Mouse (Mus musculus): ENCODE results near the gene Calu.
"Not testable (repeated sequence)": the region's sequence is repeated elsewhere in the genome, so short reads cannot be mapped to it uniquely, and the experiment has no call there.

The Calu gene

DNA sequence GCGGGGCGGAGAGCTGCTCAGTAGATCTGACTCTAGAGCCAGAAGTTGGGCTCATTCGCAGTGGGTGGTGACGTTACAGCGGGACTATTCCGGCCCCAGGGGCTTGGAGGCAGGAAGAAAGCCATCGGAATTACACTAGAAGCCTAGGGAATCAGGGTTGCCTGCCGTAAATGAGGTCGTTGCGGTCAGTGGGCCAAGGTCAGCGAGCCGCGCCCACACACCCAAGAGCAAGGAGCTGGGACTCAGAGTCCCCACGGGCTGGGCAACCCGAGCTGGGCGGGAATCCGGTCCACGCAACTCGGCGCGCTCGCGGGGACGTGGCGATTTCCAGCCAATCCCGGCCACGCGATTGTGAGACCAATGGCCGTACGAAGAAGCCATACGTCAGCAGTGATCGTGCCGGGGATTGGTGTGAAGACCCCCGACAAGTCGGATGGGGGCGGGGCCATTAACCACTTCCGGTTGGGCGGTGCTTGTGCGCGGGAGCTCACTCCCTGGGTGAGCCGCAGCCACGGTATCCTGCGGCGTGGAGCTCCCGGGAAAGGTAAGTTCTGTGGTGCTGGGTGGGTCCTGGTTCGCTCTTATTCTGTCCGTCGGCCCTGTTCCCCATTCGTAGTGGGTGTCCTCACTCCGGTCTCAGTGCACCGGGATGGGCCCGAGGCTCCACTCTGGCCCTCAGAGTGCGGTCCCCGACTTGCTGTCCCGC lies at the start of gene Calu:
TSS of gene Calu (plus strand) at position 405 of the 706 bp plus-strand sequence.
- DNase-seq, result peak; percentile 99

DNA sequence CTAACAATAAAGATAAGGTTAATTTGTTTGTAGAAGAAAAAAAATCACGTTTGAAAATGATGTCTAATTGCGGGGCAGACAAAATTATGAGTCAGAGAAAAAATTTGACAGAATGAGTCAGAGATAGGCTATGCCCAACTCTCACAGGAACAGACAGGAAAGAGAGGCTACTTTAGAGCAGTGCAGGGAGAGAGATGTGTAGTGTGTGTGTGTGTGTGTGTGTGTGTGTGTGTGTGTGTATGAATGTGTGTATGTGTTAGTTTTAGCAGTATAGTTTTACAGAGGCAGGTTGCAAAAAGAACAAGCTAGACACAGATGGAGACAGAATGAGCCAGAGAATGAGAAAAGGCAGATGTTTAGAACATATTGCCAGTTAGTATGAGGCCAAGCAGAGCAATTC lies 48.8 kb upstream of the Calu start:
- no peak for DNase-seq

DNA sequence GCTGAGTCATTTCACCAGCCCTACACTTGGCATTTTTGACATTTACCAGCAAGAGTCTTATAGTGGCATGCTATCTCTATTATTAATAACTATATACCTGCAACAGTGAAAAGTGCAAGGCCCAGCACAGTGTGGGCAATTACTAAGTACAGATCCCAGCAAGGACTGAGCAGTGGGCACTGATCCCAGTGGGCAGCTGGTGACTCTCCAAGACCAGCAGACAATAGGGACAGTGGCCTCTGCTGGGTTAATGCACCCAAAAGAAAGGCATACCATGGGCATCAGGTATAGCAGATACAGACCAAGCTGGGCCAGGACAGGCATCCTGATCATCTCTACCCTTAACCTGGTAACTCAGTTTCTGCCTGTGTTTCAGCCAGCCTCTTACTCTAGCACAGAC lies 44.6 kb upstream of the Calu start:
- no peak for DNase-seq

DNA sequence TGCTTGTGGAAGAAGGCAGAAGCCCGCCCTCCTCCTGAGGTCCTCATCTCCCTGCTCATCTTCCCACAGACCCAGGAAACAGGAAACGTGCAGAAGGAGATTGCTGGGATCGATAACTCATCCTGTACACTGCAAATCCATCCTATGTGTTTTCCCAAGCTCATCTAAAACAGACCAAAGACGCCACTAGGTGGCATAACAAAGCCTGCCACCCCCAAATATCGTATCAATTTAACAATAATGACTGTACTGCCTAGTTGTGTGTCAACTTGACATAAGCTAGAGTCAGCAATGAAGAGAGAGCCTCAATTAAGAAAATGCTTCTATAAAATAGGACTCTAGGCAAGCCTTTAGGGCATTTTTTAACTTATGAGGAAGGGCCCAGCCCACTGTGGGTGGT lies 44.1 kb upstream of the Calu start:
- no peak for DNase-seq

DNA sequence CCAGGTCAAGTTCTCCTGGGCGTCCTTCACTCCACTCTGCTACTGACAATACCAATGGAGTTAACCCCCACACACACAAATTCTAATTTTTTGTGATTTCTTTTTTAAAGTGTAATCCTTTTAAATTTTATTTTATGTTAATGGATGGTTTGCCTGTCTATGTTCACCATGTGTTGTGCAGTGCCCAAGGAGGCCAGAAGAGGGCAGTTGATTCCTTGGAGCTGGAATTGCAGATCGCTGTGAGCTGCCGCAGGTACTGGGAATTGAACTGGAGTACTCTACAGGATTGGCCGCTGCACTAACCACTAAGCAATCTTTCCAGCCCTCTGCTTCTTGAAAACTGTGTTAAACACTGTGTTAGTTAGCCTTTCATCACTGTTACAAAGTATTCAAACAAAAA lies 42.4 kb upstream of the Calu start:
- no peak for DNase-seq

DNA sequence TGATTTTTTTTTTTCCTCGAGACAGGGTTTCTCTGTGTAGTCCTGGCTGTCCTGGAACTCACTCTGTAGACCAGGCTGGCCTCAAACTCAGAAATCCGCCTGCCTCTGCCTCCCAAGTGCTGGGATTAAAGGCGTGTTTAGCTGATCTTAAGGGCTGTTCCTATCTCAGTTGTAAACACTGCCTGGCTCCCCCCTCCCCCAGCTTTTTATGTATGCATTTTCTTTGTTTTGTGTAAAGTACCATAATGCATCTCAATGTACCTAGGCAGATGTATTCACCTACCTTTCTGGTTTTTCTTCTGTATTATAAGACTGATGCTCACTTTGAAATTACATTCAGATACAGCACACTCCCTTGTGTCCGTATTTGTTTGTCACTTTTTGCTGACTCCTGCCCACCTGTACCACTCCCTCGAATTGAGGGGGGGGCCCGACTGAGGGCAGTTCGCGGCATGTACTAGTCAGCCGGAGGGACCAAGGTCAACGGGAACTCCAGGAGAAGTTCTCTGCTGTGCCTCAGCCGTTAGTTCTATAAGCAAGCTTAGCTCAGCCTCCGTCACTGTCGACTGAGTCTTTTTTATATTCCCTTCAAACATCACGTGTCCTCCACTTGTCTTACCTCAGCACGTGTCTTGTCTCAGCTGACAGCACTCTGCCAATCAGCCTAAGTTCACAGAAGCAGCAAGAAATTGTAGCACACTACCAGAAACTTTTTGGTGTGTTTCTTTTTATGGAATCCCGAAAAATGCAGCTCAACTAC lies 38.8 kb upstream of the Calu start:
- DNase-seq, result no peak

DNA sequence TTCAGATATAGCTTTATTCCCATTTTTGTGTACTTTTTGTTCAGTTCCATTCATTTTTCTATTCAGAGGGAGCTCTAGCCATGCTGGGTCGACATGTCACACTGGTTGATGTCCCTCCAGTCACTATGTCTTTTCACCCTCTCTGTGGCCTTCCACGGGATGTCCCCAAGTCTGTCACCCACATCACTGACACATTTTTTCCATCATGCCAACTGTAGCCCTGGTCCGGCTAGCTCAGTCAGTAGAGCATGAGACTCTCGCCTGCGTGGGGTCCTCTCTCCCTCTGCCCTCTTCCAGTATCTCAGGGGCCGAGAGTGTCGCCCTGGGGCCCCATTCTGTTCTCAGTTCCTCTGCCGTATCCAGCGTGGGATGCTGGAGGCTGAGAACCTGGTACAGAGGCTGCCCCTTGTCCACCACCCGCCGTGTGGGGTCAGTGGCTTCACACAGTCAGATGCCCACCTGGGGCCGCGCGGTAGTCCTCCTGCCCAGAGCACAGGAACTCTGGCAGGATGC lies 34.1 kb upstream of the Calu start:
- DNase-seq, result no peak

DNA sequence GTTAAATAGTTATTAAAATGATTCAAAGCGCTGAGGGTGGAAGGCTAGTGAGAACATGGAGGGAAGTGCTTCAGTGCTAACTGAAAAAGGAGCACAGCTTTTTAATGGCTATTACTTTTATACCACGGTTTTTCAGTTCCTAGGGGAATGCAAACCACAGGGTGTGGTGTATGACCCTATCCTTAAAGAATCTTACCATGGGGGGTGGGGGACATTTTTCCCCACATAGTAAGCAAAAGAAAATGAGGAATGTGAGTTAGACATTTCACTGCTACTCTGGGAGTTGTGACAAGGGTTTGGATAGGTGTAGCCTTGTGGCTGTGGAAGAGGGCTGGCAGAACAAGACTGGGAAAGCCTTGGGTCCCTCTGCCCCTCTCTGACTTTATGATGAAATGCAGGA lies 30.6 kb upstream of the Calu start:
- DNase-seq, result no peak

DNA sequence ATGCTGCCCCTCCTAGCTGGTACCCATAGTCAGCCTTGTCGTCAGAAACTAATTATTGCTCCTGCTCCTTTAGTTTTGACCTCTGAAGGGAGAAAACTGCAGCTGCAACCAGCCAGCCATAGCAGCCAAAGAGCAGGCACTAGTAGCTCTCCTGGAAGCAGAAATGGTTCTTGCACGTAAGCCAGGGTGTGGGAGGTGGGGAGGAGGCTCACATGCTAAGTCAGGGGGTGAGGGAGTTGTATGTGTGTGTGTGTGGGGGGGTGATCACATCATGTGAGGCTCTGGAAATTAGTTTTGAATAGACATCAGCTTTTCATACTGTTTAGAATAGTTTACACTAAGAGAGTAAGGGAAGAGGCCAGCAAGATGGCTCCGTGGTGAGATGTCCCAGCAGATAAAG lies 29.9 kb upstream of the Calu start:
- DNase-seq, result no peak

DNA sequence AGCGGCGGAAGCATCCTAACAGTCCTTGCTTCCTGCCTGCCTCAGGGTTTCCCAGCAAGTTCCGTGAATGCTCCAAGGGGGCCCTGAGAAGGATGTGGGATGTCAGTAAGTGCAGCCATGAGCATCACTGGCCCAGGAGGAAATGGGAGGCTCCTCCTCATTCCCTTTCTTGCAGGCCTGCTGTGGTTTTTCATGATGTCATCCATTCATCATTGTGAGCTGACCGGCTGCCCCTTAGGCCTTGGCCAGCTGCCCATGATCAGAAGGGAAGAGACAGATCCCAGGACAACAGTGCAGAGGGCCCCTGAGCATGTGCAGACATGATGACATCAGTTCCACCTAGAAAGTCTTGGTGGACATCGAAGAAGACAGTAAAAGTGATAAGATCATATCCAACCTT lies 29.0 kb upstream of the Calu start, which contains the start of gene Fam71f1:
TSS of gene Fam71f1 (plus strand) at position 262 of the 400 bp plus-strand sequence.
- DNase-seq, result no peak

DNA sequence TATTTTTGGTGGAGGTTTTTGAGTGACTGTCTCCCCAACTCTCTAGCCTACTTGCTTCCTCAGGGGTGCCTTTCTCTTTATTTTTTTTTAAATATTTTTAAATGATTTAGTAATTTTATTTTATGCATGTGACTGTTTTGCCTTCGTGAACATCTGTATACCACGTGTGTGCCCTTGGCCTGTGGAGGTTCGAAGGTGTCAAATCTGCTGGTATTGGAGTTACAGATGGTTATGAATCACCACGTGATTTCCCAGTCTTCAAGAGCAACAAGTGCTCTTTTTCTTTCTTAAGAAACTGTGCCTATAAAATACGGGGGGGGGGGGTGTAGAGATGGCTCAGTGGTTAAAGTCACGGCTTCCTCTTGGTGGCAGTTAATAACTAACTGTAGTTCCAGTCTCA lies 26.3 kb upstream of the Calu start:
- no peak for DNase-seq

DNA sequence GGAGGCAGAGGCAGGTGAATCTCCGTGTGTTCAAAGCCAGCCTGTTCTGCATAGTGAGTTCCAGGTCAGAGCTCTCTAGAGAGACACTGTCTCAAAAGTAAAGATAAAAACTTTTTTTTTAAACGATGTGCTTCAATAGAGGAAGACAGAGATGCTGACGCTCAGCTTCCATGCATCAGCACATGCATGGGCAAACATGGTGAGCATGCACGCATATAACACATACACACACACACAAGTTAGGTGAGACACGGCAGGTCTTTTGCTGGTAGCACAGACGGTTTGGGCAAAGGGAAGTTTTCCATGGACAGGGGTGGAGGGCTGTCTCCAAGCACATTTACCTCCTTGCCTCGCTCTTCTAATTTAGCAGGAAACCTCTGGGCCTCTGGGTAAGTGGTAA lies 25.7 kb upstream of the Calu start:
- no peak for DNase-seq

DNA sequence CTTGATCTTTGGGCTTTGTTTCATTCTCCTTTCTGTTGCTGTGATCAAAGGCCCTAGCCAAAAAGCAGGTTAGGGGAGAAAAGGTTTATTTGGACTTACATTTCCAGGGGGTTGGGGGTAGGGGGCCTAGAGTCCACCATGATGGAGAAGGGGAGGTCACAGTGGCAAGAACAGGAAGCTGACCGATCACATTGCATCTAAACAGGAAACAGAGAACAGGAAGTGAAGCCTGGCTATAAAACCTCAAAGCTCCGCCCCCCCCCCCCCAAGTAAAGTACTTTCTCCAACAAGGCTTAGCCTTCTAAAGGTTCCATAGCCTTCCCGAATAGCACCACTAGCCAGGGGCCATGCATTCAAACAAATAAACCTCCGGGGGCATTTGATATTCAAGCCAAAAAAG lies 25.1 kb upstream of the Calu start:
- no peak for DNase-seq

DNA sequence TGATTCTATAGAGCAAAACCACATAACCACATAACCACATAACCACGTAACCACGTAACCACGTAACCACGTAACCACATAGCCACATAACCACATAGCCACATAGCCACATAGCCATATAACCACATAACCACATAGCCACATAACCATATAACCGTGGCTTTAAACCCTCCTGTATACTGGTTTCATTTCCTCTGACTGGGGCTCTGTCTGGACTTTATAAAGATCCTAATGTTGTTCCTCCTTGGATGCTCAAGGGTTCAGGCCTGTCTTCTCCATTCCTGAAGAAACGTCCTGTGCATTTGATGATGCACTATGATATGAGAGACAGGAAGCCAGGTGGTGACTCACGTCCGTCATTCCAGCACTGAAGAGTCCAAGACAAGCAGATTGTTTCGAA lies 20.9 kb upstream of the Calu start:
- no peak for DNase-seq

DNA sequence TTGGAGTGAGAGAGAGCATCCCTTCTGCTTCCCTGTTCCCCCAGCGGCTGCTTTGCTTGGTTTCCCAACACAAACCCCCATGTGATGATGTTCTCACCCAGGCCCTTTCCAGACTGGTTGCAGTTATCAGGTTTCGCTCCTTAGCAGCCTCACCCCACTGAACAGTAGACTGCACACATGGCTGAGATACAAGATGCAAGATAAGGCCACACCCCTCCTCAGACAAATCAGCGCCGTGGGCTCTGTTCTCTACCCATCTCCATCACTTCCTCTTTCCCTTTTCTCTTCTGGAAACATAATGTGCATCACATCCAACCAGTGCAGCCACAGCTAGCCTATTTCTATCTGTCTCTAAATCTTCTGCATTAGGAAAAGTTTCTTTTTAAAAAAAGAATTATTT lies 18.4 kb upstream of the Calu start:
- DNase-seq, result no peak

DNA sequence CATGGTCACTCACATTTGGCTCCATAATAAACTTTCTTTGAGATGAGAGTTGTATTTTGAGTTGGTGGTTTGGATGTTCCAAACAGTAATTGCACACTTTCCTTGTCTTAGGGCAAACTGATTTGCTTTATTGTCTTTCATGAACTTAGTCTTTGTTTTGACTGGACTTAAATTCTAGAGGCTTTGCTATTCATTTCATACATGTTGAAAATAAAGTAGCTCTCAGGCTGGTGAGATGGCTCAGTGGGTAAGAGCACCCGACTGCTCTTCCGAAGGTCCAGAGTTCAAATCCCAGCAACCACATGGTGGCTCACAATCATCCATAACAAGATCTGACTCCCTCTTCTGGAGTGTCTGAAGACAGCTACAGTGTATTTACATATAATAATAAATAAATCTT lies 1.4 kb upstream of the Calu start:
- DNase-seq, result not testable (repeated sequence)

DNA sequence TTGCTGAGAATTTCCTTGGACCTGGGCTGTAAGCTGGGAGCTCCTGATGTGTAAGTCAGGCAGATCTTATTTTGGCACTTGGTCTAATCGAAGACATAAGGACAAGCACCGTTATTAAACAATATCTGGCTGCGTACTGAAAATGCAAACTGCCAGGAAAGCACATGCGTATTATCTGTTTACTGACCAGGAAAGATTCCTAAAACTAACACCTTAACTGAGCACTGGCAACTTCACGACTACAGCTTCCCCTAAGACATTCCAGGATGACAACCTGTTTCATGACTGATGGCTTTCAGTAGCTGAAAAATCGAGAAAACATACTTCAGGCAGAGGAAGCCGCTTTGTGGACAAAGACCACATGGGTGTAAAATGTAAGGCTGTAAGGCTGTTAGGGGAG lies 680 bp upstream of the Calu start:
- DNase-seq, result no peak

DNA sequence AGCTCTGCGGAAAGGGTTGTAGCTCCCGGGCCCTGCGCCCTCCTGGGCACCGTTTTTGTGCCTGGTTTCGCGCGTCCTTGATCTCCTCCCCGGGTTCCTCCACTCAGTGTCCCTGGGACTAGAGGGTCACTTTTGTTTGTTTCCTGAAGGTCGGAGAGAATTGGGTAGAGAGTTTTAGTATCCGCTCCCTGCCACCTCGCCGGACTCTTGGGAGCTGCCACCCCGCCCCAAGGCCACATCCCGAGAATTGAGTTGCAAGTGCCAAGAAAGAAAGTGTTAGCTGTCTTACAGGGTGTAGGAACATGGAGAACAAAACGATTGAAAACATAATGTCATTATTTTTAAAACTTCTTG lies 479 bp downstream of the Calu start:
- no peak for DNase-seq

DNA sequence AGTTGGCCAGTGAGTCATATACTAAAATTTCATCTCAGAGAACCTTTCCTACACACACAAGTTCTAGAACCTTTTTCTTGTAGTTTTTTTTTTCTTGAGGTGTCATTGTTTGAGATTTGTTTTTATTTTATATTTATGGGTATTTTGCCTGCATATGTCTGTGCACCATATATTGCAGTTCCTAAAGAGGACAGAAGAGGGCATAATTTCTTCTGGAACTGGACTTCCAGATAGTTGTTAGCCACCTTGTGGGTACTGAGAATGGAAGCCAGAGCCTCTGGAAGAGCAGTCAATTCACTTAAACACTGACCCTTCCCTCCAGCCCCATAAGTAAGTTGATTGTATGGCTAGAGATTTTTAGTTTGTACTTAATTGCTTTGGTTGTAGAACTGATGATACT lies 3.7 kb downstream of the Calu start:
- no peak for DNase-seq

DNA sequence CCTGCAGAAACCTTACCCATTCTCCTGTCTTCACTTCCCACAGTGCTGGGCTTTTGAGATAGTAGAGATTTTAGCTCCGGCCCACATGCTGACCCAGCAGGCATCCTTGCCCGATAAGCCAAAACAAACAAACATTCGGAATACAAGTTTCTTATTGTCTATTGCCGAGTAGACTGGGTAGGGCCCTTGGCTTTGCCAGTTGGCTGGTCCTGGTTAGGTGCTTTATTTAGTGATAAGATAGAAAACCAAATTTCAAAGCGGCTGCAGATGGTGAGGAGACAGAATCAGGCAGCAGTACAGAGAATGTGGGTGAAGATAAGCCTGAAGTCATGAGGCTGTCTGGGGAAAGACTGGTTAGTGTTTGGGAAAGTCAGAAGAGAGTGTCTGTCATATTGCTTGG lies 4.9 kb downstream of the Calu start:
- DNase-seq, result no peak

DNA sequence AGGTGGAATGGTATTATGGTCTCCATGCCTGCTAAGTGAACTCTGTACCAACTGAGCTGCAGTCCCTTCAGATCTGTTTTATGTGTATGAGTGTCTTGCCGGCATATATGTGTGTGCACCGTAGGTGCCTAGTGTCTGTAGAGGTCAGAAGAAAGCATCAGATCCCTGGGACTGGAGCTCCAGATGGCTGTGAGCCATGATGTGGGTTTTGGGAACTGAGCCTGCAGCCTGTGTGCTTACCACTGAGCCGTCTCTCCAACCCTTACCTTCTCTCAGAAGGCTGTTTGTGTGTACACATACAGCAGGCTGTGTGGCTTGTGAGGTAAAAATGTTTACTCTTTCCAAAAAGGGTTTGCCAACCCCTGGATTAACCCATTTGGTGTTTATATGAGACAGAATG lies 11.5 kb downstream of the Calu start:
- DNase-seq, result no peak

DNA sequence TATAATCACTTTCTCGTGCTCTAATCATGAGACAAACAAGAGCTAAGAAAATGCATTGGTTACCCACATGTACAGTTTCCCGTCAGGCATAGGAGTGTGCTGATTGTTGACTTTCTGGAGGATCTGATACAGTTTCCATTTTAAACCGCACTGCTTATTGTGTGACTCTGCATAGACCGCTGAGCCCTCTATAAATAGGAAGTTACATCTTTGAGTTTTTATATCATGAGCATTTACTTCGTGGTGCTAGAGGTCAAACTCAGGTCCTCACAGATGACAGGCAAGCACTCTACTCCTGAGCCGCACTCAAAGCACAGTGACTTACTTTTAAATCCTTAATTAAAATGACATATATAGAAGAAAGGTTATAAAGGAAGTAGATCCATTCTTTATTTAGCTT lies 12.3 kb downstream of the Calu start:
- DNase-seq, result no peak

DNA sequence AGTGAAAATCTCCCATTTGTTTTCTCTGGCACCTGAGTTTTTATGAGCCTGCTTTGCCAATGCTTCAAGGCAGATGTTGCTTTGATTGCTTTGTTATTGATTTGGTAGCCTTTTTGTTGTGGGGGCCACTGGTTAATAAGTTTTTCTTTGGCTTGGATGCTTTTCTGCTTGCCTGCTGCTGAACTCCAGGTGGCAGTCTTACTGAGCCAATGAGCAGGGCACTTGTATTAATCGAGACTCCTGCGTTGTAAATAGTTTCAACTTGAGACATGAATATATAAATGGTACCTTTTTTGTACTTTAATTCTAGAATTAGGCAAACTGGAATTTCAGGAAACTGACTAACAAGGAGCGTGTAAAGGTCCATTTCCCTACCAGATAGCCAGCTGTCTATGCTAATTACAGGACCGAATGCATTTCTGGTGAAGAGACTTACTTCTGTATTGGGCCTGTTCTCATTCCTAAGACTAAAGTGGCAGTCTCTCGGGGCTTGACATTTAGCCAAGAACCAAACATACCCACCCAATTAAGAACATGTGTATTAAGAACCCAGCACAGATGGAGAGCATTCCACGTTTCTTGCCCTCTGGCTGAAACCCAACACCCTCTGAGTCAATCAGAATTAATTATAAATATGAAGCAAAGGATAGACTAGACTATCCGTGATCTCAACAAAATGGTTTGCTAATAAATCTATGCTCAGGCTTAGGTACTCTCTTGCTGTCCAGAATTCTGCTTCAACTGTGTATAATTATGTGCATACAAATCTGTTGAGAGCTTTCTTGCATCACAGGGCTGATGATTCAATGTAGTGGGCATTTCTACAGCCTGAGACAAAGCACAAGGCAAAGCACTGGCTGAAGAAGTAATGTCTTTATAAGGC lies 14.6 kb downstream of the Calu start:
- DNase-seq, result no peak

DNA sequence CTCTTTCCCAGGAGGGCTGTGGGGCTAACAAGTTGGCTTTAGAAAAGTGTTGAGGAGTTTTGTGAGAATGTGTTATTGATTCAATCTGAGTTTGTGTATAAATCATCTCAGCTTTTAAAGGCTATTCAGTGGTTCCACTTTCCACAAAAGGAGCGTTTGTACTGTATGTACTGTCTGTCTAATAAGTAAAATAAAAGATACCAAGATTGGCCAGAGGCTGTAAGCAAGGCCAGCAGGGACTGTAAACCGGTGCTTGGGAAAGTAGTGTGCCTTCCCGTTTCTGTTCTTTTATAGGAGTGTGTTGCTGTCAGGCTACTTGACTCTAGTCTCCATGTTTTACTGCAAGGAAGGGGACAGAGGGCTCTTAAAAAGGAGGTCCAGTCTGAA lies 15.3 kb downstream of the Calu start:
- DNase-seq, result no peak

All from kidney, adult 18-20 months (tissue).